Mouse (Mus musculus): Measurements from ENCODE around the gene Plxna2.

DNA sequence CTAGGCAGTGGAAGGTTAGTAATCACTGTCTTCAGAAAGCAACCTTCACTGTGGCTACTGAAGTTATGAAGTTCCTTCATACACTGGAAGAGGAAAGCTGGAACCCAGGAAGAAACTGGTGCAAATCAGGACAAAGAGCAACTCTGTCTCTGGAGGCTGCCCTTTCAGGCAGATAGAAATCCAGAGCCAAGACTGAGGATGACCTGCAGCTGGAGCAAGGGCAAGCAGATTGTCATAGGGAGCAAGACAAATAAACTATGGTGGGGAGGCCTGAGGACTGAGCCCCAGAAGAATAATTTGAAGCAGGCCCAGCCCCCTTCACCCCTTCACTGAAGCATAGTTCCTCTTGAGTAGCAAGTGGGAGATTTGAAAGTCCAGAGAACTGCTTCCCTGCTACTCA is 138.0 kb downstream of the Plxna2 start:
- TF ChIP-seq POLR2A (IDR thresholded peaks at IDR 0.05; ENCODE audit: extremely low read depth, insufficient read depth, low read length) (no peak), CTCF (IDR thresholded peaks at IDR 0.05; ENCODE audit: low read depth, low read length) (no peak)
